Mouse (Mus musculus): Measurements from ENCODE around the gene Pax2.

DNA sequence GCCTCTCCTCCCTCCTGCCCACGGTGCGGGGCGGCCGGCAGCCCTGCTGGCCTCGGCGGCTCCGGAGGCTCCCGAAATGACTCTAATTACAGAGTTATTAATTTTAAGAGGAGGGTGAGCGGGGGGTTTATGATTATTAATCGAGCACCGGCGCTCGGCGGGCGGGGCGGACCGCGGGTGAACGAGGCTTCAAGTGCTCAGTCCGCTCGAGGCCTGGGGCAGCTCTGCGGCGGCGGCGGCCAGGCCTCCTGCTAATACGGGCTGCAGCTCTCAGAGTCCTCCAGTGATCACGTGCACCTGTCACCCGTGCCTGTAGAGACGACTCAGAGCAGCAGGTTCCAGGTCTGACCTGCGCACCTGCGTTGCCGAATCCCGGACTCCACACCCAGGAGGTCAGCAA lies 21.2 kb upstream of the Pax2 start:
- TF ChIP-seq CTCF (IDR thresholded peaks at IDR 0.05) (no peak), EP300 (IDR thresholded peaks at IDR 0.05; ENCODE audit: insufficient read depth, low read depth, low read length) (no peak), POLR2A (IDR thresholded peaks at IDR 0.05; ENCODE audit: insufficient read depth, low read depth, low read length) (no peak)

Data from heart, adult 2 months (tissue).